Mouse (Mus musculus) stomach, postnatal 0 days (tissue): ENCODE measurements around the gene Cox19.
A peak's percentile ranks its signal among the peaks of the same experiment; 100 is the strongest.

Experiments
- CTCF ChIP-seq: IDR thresholded peaks from 2 replicates; pipeline ENCODE4 v1.5.1; 2016; ENCODE audit warnings: antibody characterized with exemption, low read depth, mild to moderate bottlenecking, moderate library complexity
- EP300 ChIP-seq: optimal IDR thresholded peaks from 2 replicates; pipeline ENCODE3; 2016; ENCODE audit warnings: antibody characterized with exemption

DNA sequence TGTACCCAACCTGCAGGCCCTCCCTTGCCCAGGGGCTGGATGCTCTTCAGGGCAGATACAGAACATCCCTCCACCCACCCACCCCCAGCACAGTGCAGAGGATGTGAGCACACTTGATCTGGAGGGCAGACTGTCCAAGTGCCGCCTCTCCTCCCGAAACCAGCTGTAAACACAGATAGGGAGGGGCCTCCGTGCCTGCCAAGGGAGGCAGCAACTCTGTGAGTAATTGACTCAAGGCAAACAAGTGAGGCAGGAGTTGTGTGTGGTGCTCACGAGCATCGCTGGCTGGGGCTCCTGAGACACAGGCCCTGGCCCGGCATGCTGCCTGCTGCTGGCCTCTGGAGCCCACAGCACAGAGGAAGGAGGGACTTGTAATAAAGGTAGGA is 38.5 kb upstream of the Cox19 start:
- TF ChIP-seq CTCF = 0 out of 2 replicates have a peak, but pooled peaks have one; percentile 2
- no peak for TF ChIP-seq EP300
